Mouse (Mus musculus): ENCODE data around the gene Tenm2. TPM values are rescaled to one million over a fixed set of nuclear protein-coding genes. Genes with fewer than 3 reads are reported as not detected.

The Tenm2 gene
- polyA plus RNA-seq, 1 experiment from 2014 or later = 8.6 TPM

DNA sequence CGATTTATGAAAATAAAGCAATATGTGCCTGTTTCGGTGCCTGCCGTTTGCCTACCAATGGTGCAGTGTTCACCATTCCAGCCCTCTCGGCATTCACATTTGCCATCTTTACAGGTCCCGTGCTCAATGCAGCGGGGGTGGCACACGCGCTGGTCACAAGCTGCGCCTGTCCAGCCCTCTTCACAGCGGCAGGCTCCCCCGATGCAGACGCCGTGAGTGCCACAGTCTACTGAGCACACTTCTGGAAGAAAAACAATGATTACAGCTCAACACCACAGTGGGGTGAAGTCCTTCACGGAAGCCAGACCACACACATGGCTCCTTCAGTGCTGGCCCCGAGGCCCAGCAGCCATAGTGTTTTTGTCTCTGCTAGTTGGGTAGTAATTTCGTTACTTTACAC, 1096.2 kb downstream of the Tenm2 start:
- WGBS = 53% methylated on average over 16 of the region's 16 CpGs
- no peak overlapping the region for H3K27ac ChIP-seq
- no peaks in the 10 kb centered on the region for H3K36me3 ChIP-seq
- H3K9me3 ChIP-seq = no peaks in the 10 kb centered on the region
- H3K4me1 ChIP-seq = peaks cover 32% of the 10 kb centered on the region
- ATAC-seq (ENCODE audit: low FRiP score, low read depth) = no peak
- no peak overlapping the region for H3K9ac ChIP-seq
- no peak overlapping the region for H3K4me3 ChIP-seq
- H3K4me2 ChIP-seq (replicated peaks) = no peak overlapping the region
- no peaks in the 10 kb centered on the region for H3K27me3 ChIP-seq (replicated peaks)

DNA sequence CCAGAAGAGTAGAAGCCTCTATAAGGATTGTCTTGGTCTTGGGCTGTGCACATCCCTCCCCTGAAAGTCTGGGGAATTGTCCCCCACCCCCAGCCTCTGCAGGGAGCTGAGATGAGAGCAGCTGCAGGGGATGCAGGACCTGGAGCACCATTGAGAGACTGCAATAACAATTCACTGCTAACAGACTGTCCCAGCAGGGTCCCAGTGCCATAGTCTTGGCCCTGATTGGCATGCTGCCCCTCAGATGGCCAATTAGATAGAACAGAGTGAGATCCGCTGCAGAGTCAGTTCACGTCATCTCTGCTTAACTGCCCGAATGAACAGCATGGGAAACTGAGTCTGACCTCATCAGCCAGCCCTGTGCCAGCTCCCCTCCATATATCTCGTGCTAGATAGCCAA, 1097.9 kb downstream of the Tenm2 start:
- ATAC-seq (ENCODE audit: low FRiP score, low read depth) = peak; percentile 77; the same call in 1 of the 2 replicates
- Histone ChIP-seq H3K4me3 (no peak overlapping the region), H3K9me3 (no peaks in the 10 kb centered on the region), H3K4me2 (replicated peaks) (no peak overlapping the region), H3K27ac (no peak overlapping the region), H3K36me3 (no peaks in the 10 kb centered on the region), H3K9ac (no peak overlapping the region), H3K4me1 (peaks cover 32% of the 10 kb centered on the region), H3K27me3 (replicated peaks) (no peaks in the 10 kb centered on the region)
- 30% methylated on average over 4 of the region's 4 CpGs for WGBS

GRCm38 (mm10) chr11:36137276-36137675, 1098.5 kb downstream of the Tenm2 start:
- Histone ChIP-seq H3K9ac (no peak overlapping the region), H3K4me1 (peaks cover 32% of the 10 kb centered on the region), H3K9me3 (no peaks in the 10 kb centered on the region), H3K4me3 (no peak overlapping the region), H3K27me3 (replicated peaks) (no peaks in the 10 kb centered on the region), H3K27ac (no peak overlapping the region), H3K4me2 (replicated peaks) (no peak overlapping the region), H3K36me3 (no peaks in the 10 kb centered on the region)
- no peak for ATAC-seq (ENCODE audit: low FRiP score, low read depth)
- 67% methylated on average over 6 of the region's 6 CpGs for WGBS

- no peak overlapping the region for H3K27ac ChIP-seq
- 16% methylated on average over 9 of the region's 9 CpGs for WGBS
- H3K4me1 ChIP-seq = peaks cover 21% of the 10 kb centered on the region
- ATAC-seq (ENCODE audit: low FRiP score, low read depth) = no peak
- H3K4me3 ChIP-seq = no peak overlapping the region
- no peak overlapping the region for H3K9ac ChIP-seq
- no peaks in the 10 kb centered on the region for H3K27me3 ChIP-seq (replicated peaks)
- no peaks in the 10 kb centered on the region for H3K9me3 ChIP-seq
- H3K36me3 ChIP-seq = no peaks in the 10 kb centered on the region
- H3K4me2 ChIP-seq (replicated peaks) = no peak overlapping the region
Observed at GRCm38 (mm10) chr11:36134645-36135044, 1101.1 kb downstream of the Tenm2 start.

DNA sequence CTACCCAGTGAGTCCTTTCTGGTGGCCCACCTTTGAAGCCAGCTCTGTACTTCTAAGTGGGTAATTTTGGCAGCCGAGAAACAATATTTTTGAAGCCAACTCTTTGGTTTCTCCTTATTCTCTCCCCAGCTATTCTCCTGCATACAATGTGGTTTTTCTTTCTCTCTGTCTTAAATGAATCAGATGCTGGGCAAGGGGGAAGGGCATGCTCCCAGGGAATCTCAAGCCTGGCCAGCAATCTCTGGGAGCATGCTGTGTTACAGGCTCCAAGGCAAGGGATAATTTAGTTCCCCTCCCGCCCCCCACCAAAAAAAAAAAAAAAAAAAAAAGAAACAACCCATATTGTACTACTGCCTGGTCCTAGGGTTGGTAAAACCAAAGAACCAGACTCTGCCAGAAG, 1112.5 kb downstream of the Tenm2 start:
- Histone ChIP-seq H3K9ac (no peak overlapping the region), H3K9me3 (no peaks in the 10 kb centered on the region), H3K4me1 (peaks cover 23% of the 10 kb centered on the region), H3K27me3 (replicated peaks) (no peaks in the 10 kb centered on the region), H3K36me3 (no peaks in the 10 kb centered on the region), H3K4me2 (replicated peaks) (no peak overlapping the region), H3K27ac (no peak overlapping the region), H3K4me3 (no peak overlapping the region)
- 46% methylated on average over 2 of the region's 2 CpGs for WGBS
- ATAC-seq (ENCODE audit: low FRiP score, low read depth) = no peak

DNA sequence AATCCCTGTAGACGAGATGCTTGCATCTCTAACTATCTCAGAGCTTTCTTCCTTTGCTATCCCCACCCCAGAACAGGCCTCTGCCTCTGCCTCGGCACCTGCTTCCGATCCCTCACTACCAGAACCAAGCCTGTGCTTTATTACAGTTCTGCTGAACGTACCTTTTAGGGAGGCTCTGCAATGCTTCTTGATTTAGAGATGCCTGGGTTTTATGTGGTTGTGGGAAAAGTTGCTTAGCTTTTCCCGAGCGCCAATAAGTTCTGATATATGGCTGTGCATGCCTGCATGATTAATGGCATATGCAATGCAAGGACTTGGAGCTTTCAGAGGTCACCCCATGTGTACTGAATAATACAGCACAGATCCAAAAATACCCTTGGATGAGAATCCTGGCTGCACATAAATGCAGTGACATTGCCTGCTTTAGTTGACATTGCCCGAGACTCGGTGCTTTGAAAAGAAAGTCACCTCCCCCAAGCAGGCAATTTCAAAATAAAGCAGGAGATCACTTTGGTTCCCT, 1114.3 kb downstream of the Tenm2 start:
- H3K4me2 ChIP-seq (replicated peaks) = no peak overlapping the region
- 28% methylated on average over 8 of the region's 8 CpGs for WGBS
- peak; percentile 37; the same call in 1 of the 2 replicates for ATAC-seq (ENCODE audit: low FRiP score, low read depth)
- H3K27ac ChIP-seq = no peak overlapping the region
- peaks cover 23% of the 10 kb centered on the region for H3K4me1 ChIP-seq
- no peak overlapping the region for H3K9ac ChIP-seq
- no peaks in the 10 kb centered on the region for H3K9me3 ChIP-seq
- H3K36me3 ChIP-seq = no peaks in the 10 kb centered on the region
- H3K27me3 ChIP-seq (replicated peaks) = no peaks in the 10 kb centered on the region
- H3K4me3 ChIP-seq = no peak overlapping the region

DNA sequence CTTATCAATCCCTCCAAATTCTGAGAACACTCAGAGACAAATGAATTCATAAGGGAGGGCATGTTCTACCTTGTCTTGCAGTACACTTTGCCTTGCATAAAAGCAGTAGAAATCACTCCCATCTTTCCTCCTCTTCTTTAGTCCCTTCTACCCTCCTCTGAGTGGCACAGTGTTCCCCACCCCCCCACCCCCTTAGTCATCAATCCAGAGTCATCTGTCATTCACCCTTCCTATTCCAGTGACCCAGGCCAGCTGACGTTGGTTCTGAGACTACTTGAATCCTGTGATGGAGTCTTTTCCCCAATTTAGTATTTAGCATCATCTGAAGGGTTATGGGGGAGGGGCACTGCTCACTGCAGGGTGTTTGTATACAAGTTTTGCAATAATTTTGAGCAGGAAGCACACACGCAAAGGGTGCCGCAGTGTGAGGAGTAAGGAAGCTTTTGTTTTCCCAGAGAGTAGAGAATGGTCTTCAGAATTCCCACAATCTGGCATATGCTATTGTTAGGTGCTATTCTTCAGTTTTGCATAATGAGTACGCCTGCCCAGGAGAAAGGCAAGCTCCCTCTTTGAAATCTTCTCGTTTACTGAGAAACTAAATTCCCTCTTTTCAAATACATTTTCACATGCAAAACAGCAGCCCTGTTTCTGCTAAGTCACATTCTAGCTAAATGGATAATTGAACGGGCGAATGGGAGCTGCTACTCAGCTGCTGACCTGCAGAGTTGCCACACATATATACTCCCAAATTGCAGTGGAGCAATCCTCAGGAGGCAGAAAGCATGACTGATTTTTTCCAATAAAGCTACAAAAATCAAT, 1115.0 kb downstream of the Tenm2 start:
- H3K9me3 ChIP-seq = no peaks in the 10 kb centered on the region
- H3K4me1 ChIP-seq = peaks cover 23% of the 10 kb centered on the region
- H3K36me3 ChIP-seq = no peaks in the 10 kb centered on the region
- no peak overlapping the region for H3K9ac ChIP-seq
- no peak overlapping the region for H3K4me2 ChIP-seq (replicated peaks)
- no peaks in the 10 kb centered on the region for H3K27me3 ChIP-seq (replicated peaks)
- WGBS = 18% methylated on average over 7 of the region's 7 CpGs
- peak; percentile 33; the same call in 1 of the 2 replicates for ATAC-seq (ENCODE audit: low FRiP score, low read depth)
- H3K27ac ChIP-seq = no peak overlapping the region
- no peak overlapping the region for H3K4me3 ChIP-seq

DNA sequence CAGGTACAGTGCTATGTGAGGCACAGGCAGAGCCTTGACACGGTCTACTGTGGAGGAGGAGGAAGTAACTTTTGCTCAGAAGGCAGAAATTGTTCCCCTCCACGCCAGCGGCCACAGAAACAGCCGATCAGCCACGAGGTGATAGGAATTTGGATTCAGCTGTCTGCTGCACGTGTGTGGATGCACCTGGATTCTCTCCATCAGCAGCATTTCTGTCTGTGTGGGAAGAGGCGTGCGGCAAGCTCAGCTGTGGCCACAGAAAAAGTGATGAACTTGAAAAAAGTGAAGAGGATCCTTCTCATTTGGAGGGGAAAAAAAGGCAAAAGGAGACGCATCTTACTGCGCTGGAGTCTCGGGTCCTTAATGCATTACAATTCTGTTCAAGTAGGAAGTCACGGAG, 1122.4 kb downstream of the Tenm2 start:
- Histone ChIP-seq H3K9ac (no peak overlapping the region), H3K27me3 (replicated peaks) (no peaks in the 10 kb centered on the region)
- ATAC-seq (ENCODE audit: low FRiP score, low read depth) = no peak

DNA sequence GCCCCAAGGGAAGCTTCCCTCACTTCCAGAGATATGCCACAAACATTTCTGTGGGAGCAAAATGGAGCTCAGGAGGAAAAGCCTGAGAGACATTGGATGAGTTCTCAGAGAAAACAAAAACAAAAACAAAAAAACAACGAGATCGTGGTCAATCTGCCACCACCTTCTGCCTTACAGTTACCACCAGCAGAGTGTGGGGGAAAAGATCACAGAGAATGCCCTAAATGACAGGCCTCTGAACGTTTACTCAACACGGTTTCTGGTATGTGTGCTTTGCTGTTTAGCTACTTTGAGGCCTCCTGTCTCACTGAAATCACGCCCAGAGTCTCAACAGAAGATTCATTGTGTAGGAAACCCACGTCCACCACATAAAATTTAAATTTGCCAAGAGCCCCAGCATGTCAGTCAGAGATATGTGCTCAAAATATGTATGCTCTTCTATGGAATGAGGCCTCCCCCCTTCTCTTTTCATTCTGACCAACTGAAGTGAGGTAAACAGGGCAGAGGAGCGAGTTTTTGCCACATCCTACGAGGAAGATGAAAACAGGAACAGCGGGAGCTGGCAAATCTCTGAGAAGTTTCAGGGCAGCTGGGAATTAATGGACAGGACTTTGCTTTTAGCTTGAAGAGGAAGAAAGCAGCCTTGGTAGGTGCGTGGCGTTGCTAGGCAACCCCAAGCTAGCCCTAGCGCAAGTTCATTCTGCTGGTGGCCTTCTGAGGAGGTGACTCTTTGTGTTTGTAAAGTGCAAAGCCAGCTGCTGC, 1126.6 kb downstream of the Tenm2 start:
- Histone ChIP-seq H3K9ac (no peak overlapping the region), H3K27ac (0 out of 2 replicates have a peak overlapping the region, but pooled peaks have one; percentile 15), H3K4me1 (peaks cover 38% of the 10 kb centered on the region), H3K4me3 (no peak overlapping the region), H3K36me3 (no peaks in the 10 kb centered on the region), H3K27me3 (replicated peaks) (no peaks in the 10 kb centered on the region), H3K4me2 (replicated peaks) (peak overlapping the region; percentile 10; the same call in 1 of the 2 replicates), H3K9me3 (no peaks in the 10 kb centered on the region)
- ATAC-seq (ENCODE audit: low FRiP score, low read depth) = peak; percentile 63
- 17% methylated on average over 12 of the region's 12 CpGs for WGBS

More for the DNA sequence above, 1122.4 kb downstream of the Tenm2 start:
- Histone ChIP-seq H3K4me1 (peaks cover 17% of the 10 kb centered on the region), H3K27ac (no peak overlapping the region), H3K36me3 (no peaks in the 10 kb centered on the region), H3K4me3 (no peak overlapping the region), H3K4me2 (replicated peaks) (no peak overlapping the region), H3K9me3 (no peaks in the 10 kb centered on the region)
- WGBS = 89% methylated on average over 12 of the region's 12 CpGs

DNA sequence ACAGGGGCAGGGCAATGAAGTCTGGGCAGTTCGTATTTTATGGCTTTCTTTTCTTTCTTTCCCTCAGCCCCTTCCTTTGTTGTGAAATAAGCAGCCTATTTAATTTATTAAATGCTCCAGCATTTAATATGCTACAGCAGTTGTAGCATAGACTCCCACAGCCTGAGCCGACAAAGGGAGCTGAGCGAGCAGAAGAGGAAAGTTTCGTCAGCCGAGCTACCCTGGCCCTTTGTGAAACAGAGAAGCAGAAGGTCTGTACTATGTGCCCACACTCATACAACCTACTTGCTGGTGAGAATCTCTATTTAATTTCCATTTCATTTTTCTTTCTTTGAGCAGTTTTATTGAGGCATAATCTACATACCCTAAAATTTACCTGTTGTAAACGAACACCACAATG, 1127.9 kb downstream of the Tenm2 start:
- Histone ChIP-seq H3K27me3 (replicated peaks) (no peaks in the 10 kb centered on the region), H3K36me3 (no peaks in the 10 kb centered on the region), H3K4me3 (no peak overlapping the region), H3K9me3 (no peaks in the 10 kb centered on the region), H3K27ac (no peak overlapping the region), H3K4me2 (replicated peaks) (no peak overlapping the region), H3K4me1 (peaks cover 48% of the 10 kb centered on the region), H3K9ac (no peak overlapping the region)
- WGBS = 35% methylated on average over 6 of the region's 6 CpGs
- no peak for ATAC-seq (ENCODE audit: low FRiP score, low read depth)

- Histone ChIP-seq H3K4me1 (peaks cover 49% of the 10 kb centered on the region), H3K4me3 (no peak overlapping the region), H3K4me2 (replicated peaks) (peak overlapping the region; percentile 20; the same call in 1 of the 2 replicates), H3K27ac (peak overlapping the region; percentile 26; the same call in 1 of the 2 replicates), H3K27me3 (replicated peaks) (no peaks in the 10 kb centered on the region), H3K36me3 (no peaks in the 10 kb centered on the region), H3K9me3 (no peaks in the 10 kb centered on the region), H3K9ac (no peak overlapping the region)
- ATAC-seq (ENCODE audit: low FRiP score, low read depth) = peak; percentile 58
- 22% methylated on average over 10 of the region's 10 CpGs for WGBS
Observed at GRCm38 (mm10) chr11:36106639-36107038, 1129.1 kb downstream of the Tenm2 start.

GRCm38 (mm10) chr11:36103556-36103955, 1132.2 kb downstream of the Tenm2 start:
- ATAC-seq (ENCODE audit: low FRiP score, low read depth) = peak; percentile 57; the same call in 1 of the 2 replicates
- H3K27ac ChIP-seq = no peak overlapping the region
- H3K9me3 ChIP-seq = no peaks in the 10 kb centered on the region
- H3K27me3 ChIP-seq (replicated peaks) = no peaks in the 10 kb centered on the region
- H3K36me3 ChIP-seq = no peaks in the 10 kb centered on the region
- H3K4me2 ChIP-seq (replicated peaks) = no peak overlapping the region
- no peak overlapping the region for H3K9ac ChIP-seq
- peaks cover 34% of the 10 kb centered on the region for H3K4me1 ChIP-seq
- no peak overlapping the region for H3K4me3 ChIP-seq
- 11% methylated on average over 6 of the region's 6 CpGs for WGBS
